In the genomic region with DNA sequence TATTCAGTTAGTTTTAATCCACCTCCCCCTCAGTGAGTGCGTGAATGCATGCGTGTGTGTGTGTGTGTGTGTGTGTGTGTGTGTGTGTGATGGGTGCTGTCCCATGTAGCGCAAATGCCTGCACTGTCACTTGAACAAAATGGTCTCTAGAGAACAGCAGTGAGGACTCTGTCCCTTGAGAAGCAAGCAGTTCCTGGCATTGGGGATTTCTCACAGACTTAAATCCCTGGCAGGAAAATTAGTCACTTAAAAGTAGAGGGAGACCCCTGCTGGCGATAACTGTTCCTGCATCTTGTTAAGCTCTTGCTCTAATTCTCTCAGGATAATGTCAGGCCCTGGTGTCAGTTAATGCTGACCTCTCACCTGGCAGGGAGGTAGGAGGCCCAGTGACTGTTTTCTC, we compare ENCODE assay signal across 8 mouse cellular contexts. TPM values are rescaled to one million over a fixed set of nuclear protein-coding genes. Genes with fewer than 3 reads are reported as not detected.
DNase-seq lines count a peak whose midpoint lies in the region.

No protein-coding gene starts in this region.

- peaks cover 22% of the 10 kb centered on the region for H3K36me3 ChIP-seq in limb, embryonic 10.5 days

- no peaks in the 10 kb centered on the region for H3K9me3 ChIP-seq in limb, embryonic 10.5 days (replicated peaks)

- H3K27ac ChIP-seq in limb, embryonic 10.5 days = no peak overlapping the region

- DNase-seq in 416B (ENCODE audit: low read depth) (peak; percentile 86), WW6 (ENCODE audit: low read depth, low spot score) (peak; percentile 52)
- peak; percentile 87 to 91 for DNase-seq in cerebellum, postnatal 25 days
- peak; percentile 83 for DNase-seq in gastrocnemius, adult 18-20 months (ENCODE audit: low spot score)
- DNase-seq in kidney, adult 8-10 months = peak; percentile 59 to 85
- DNase-seq in limb, embryonic 10.5 days (ENCODE audit: low spot score) = peak; percentile 79
- DNase-seq in naive thymus-derived CD4-positive, alpha-beta T cell, adult 2 months (ENCODE audit: low read depth) = peak; percentile 67
- peak; percentile 35 for DNase-seq in testis, postnatal 14 days (ENCODE audit: low spot score)

- peaks cover 54% of the 10 kb centered on the region for H3K4me1 ChIP-seq in limb, embryonic 10.5 days

- WGBS in limb, embryonic 10.5 days = 44% methylated on average over 4 of the region's 4 CpGs

- no peak overlapping the region for H3K4me3 ChIP-seq in limb, embryonic 10.5 days

- peaks cover 38% of the 10 kb centered on the region for H3K27me3 ChIP-seq in limb, embryonic 10.5 days (ENCODE audit: low read depth, poor library complexity, severe bottlenecking)

RNA-seq across cellular contexts. Expression of gene Ext2, which starts 36.2 kb away (rescaled TPM):
- 10 to 100 TPM; 39.0 to 40.2 TPM for total RNA-seq in gastrocnemius, adult 18-20 months (2021)
- 70.0 and 79.1 TPM in 2 replicates for polyA plus RNA-seq in limb, embryonic 10.5 days (2016; fragmentation: Nextera tagmentation; extraction: Ambion mirVana)

Comparison
In these comparisons a context has a peak if more than half of its experiments do, and no peak if none do; other contexts are left out.
1. DNase-seq: peak in every context shown above with its lines; median percentile 89 in cerebellum, postnatal 25 days; 86 in 416B; 83 in gastrocnemius, adult 18-20 months; 79 in limb, embryonic 10.5 days; 72 in kidney, adult 8-10 months; 67 in naive thymus-derived CD4-positive, alpha-beta T cell, adult 2 months; 52 in WW6; 35 in testis, postnatal 14 days.